Mouse (Mus musculus): Measurements from ENCODE around the gene Tmem202. TPM values are rescaled to one million over a fixed set of nuclear protein-coding genes. Genes with fewer than 3 reads are reported as not detected.

Gene Tmem202
- polyA plus RNA-seq, 2 experiments from 2014 or later, result not detected

- no peak for ATAC-seq
Measured at GRCm38 (mm10) chr9:59531645-59532044, 8.0 kb downstream of the Tmem202 start.

- no peak for ATAC-seq
Measured at GRCm38 (mm10) chr9:59528274-59528673, 11.4 kb downstream of the Tmem202 start.

- ATAC-seq, result no peak
Measured at GRCm38 (mm10) chr9:59527580-59527979, 12.1 kb downstream of the Tmem202 start.

GRCm38 (mm10) chr9:59526727-59527126, 12.9 kb downstream of the Tmem202 start:
- no peak for ATAC-seq

GRCm38 (mm10) chr9:59522906-59523305, 16.7 kb downstream of the Tmem202 start:
- ATAC-seq, result no peak

GRCm38 (mm10) chr9:59519396-59519795, 20.3 kb downstream of the Tmem202 start:
- ATAC-seq, result no peak

- no peak for ATAC-seq
Measured at GRCm38 (mm10) chr9:59518976-59519375, 20.7 kb downstream of the Tmem202 start.

- no peak for ATAC-seq
Measured at GRCm38 (mm10) chr9:59517127-59517526, 22.5 kb downstream of the Tmem202 start.

- ATAC-seq, result no peak
Measured at GRCm38 (mm10) chr9:59515069-59515468, 24.6 kb downstream of the Tmem202 start.

- no peak for ATAC-seq
Measured at GRCm38 (mm10) chr9:59512381-59512780, 27.3 kb downstream of the Tmem202 start.

GRCm38 (mm10) chr9:59508146-59508545, 31.5 kb downstream of the Tmem202 start:
- ATAC-seq, result no peak

GRCm38 (mm10) chr9:59487331-59487730, 52.3 kb downstream of the Tmem202 start:
- no peak for ATAC-seq

GRCm38 (mm10) chr9:59486549-59487065, 53.0 kb downstream of the Tmem202 start, which contains the start of gene Arih1:
Arih1 (minus strand) TSS chr9:59486618.
- ATAC-seq, result peak; percentile 93

- no peak for ATAC-seq
Measured at GRCm38 (mm10) chr9:59486076-59486518, 53.5 kb downstream of the Tmem202 start.

GRCm38 (mm10) chr9:59485511-59486075, 54.1 kb downstream of the Tmem202 start:
- ATAC-seq, result peak; percentile 24

- ATAC-seq, result no peak
Measured at GRCm38 (mm10) chr9:59484760-59485159, 54.9 kb downstream of the Tmem202 start.

- no peak for ATAC-seq
Measured at GRCm38 (mm10) chr9:59482419-59482818, 57.2 kb downstream of the Tmem202 start.

GRCm38 (mm10) chr9:59476617-59477016, 63.0 kb downstream of the Tmem202 start:
- no peak for ATAC-seq

- ATAC-seq, result no peak
Measured at GRCm38 (mm10) chr9:59474838-59475237, 64.8 kb downstream of the Tmem202 start.

GRCm38 (mm10) chr9:59473171-59473570, 66.5 kb downstream of the Tmem202 start:
- ATAC-seq, result no peak

- no peak for ATAC-seq
Measured at GRCm38 (mm10) chr9:59469446-59469845, 70.2 kb downstream of the Tmem202 start.

Measured in activated CD4-positive, CD25-positive, alpha-beta regulatory T cell, adult 4 months (primary cell).